Mouse (Mus musculus) intestine, embryonic 14.5 days (tissue): ENCODE results near the gene Mvp. TPM values are rescaled to one million over a fixed set of nuclear protein-coding genes. Genes with fewer than 3 reads are reported as not detected.

ENCODE experiments used
- ATAC-seq: fragments of 200-750 bp; cut with Nextera tagmentation; replicated peaks from 2 replicates; pipeline ENCODE4 v1.8.0; 2017; ENCODE audit warnings: low read depth, moderate number of reproducible peaks, moderate TSS enrichment, moderate library complexity; ENCODE audit not compliant: low FRiP score, low TSS enrichment
- DNase-seq: peaks from one replicate; pipeline ENCODE4 v3.0.0-alpha.2; 2018; ENCODE audit warnings: low spot score
- H3K27ac ChIP-seq: fragments of 300-500 bp; sonication (generic); 2 replicates; pipeline ENCODE4 v1.5.1; 2014; ENCODE audit warnings: low read depth, mild to moderate bottlenecking, control low read depth
- H3K27me3 ChIP-seq: fragments of 300-500 bp; sonication (generic); replicated peaks from 2 replicates; pipeline ENCODE4 v1.6.1; 2014; ENCODE audit warnings: low read length, control low read depth; ENCODE audit not compliant: control insufficient read depth, insufficient read depth
- H3K36me3 ChIP-seq: fragments of 300-500 bp; sonication (generic); 2 replicates; pipeline ENCODE4 v1.6.1; 2014; ENCODE audit warnings: low read length, control low read depth; ENCODE audit not compliant: control insufficient read depth, insufficient read depth
- H3K4me1 ChIP-seq: fragments of 300-500 bp; sonication (generic); replicated peaks from 2 replicates; pipeline ENCODE4 v1.6.1; 2014; ENCODE audit warnings: low read length, control low read depth, mixed read lengths; ENCODE audit not compliant: control insufficient read depth, insufficient read depth
- H3K4me2 ChIP-seq: fragments of 300-500 bp; sonication (generic); 2 replicates; pipeline ENCODE4 v1.6.1; 2014; ENCODE audit warnings: low read length
- H3K4me3 ChIP-seq: fragments of 300-500 bp; sonication (generic); 2 replicates; pipeline ENCODE4 v1.5.1; 2014; ENCODE audit warnings: low read depth, low read length, control low read depth, mixed read lengths
- H3K9ac ChIP-seq: fragments of 300-500 bp; sonication (generic); 2 replicates; pipeline ENCODE4 v1.6.1; 2014; ENCODE audit warnings: mild to moderate bottlenecking, low read length
- H3K9me3 ChIP-seq: fragments of 300-500 bp; sonication (generic); 2 replicates; pipeline ENCODE4 v1.6.1; 2016; ENCODE audit warnings: low read length, control low read depth; ENCODE audit not compliant: control insufficient read depth
- WGBS: fragments of 180-500 bp; shearing (Covaris S2); extraction: QIAGEN DNeasy Blood & Tissue Kit; methylation state at CpG from one replicate; pipeline ENCODE4 v1.1.7; 2014; 5-methylcytosine and 5-hydroxymethylcytosine counted together
- polyA plus RNA-seq: library from polyadenylated mRNA; unstranded; fragments of >200 nt; fragmentation: Nextera tagmentation; extraction: Ambion mirVana; gene quantifications from 2 replicates; pipeline ENCODE4 v1.2.1, GENCODE M21; 2014

Mvp gene
- polyA plus RNA-seq, 1 experiment from 2014 or later, result 29.6 TPM

DNA sequence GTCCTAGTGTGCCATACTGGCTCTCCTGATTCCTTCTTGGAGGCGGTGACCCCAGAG, 38.7 kb downstream of the Mvp start, which contains the start of gene Cdipt:
Gene Cdipt, plus strand, starts transcription at position 22 of the 57 bp plus-strand sequence.
- peak within 1 kb of the TSS; percentile 94 for H3K27ac ChIP-seq
- 0 out of 2 replicates have a peak, but pooled peaks cover 5% of the 10 kb centered on the region for H3K4me1 ChIP-seq
- no peaks in the 10 kb centered on the region for H3K9me3 ChIP-seq
- ATAC-seq (no peak), DNase-seq (no peak)
- WGBS, result 5% methylated on average over 1 of the region's 1 CpGs
- H3K9ac ChIP-seq, result peak within 1 kb of the TSS; percentile 94
- H3K36me3 ChIP-seq, result peaks cover 30% of the 10 kb centered on the region
- peak within 1 kb of the TSS; percentile 97 for H3K4me3 ChIP-seq
- H3K4me2 ChIP-seq, result peak within 1 kb of the TSS; percentile 66
- H3K27me3 ChIP-seq, result no peaks in the 10 kb centered on the region

DNA sequence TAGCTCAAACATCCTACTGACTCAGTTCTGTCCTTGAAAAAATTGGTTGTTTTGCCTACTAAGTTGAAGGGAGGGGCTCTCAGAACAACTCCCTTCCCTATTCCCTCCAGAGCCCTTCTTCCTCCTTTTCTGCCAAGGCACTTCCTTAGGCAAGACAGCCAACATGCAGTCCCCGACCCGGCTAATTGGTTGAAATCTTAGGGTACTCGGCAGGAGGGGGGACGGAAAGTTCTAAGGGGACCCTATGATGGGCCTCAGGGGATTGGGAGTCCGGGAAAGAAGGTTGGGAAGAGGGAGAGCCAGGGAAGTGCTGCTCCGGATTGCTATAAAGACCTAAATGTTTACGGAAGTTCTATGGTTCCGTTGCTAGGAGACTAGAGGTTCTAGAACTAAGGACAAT, 38.9 kb downstream of the Mvp start:
- Histone ChIP-seq H3K9ac (peak overlapping the region; percentile 94; the same call in 1 of the 2 replicates), H3K4me2 (peak overlapping the region; percentile 66), H3K27me3 (no peaks in the 10 kb centered on the region), H3K4me1 (0 out of 2 replicates have a peak, but pooled peaks cover 5% of the 10 kb centered on the region), H3K27ac (peak overlapping the region; percentile 49; the same call in 1 of the 2 replicates), H3K4me3 (peak overlapping the region; percentile 97), H3K36me3 (peaks cover 28% of the 10 kb centered on the region), H3K9me3 (no peaks in the 10 kb centered on the region)
- ATAC-seq, result 0 out of 2 replicates have a peak, but pooled peaks have one; percentile 0
- no peak for DNase-seq
- 14% methylated on average over 8 of the region's 8 CpGs for WGBS

DNA sequence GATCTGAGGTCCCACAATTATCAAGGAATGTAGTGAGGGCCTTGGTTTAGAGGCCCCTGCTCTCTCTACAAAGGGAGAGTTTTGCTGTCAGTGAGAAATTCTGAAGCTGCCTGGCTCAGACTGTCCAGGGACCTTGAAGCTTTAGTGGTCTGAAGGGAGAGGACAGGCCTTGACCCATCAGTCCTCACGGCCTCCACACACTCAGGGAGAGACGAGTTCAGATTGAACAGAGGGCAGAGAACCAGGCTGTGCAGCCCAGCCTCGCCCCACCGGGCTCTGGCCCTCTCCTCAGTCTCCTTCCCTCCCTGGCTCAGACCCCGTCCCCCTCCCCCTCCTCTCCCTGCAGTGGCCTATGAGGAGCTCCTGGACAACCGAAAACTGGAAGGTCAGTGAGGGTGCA, 47.1 kb downstream of the Mvp start:
- peaks cover 14% of the 10 kb centered on the region for H3K27me3 ChIP-seq
- no peak overlapping the region for H3K27ac ChIP-seq
- H3K9ac ChIP-seq, result no peak overlapping the region
- DNase-seq (no peak), ATAC-seq (no peak)
- no peaks in the 10 kb centered on the region for H3K9me3 ChIP-seq
- no peak overlapping the region for H3K4me2 ChIP-seq
- H3K36me3 ChIP-seq, result no peaks in the 10 kb centered on the region
- H3K4me3 ChIP-seq, result no peak overlapping the region
- WGBS, result 62% methylated on average over 6 of the region's 6 CpGs
- no peaks in the 10 kb centered on the region for H3K4me1 ChIP-seq

DNA sequence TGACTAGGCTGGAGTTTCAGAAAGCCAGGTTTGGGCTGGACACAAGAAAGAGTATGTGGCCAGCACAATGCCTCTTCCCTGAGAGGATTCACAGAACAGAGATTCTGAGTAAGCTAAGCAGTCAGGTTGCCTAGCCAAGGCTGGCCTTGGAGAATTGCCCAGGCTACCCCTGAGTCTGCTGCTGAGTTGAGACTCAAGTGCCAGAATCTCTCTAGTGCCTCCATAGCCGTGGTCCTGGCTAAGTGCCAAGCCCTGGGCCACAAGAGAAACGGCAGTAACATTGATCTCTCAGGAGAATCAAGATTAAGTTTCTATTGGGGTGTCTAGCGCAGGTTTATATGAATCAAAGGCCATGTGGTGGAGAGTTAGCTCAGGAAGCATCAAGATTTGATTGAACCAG, 48.9 kb downstream of the Mvp start:
- Histone ChIP-seq H3K27ac (no peak overlapping the region), H3K9me3 (no peaks in the 10 kb centered on the region), H3K4me3 (no peak overlapping the region), H3K27me3 (peaks cover 18% of the 10 kb centered on the region), H3K4me2 (no peak overlapping the region), H3K4me1 (no peaks in the 10 kb centered on the region), H3K9ac (no peak overlapping the region), H3K36me3 (no peaks in the 10 kb centered on the region)
- ATAC-seq (no peak), DNase-seq (no peak)
- 65% methylated on average over 3 of the region's 3 CpGs for WGBS

- no peaks in the 10 kb centered on the region for H3K9me3 ChIP-seq
- H3K36me3 ChIP-seq, result no peaks in the 10 kb centered on the region
- peaks cover 18% of the 10 kb centered on the region for H3K27me3 ChIP-seq
- H3K4me1 ChIP-seq, result no peaks in the 10 kb centered on the region
- H3K9ac ChIP-seq, result no peak overlapping the region
- ATAC-seq, result no peak
- no peak overlapping the region for H3K27ac ChIP-seq
- no peak overlapping the region for H3K4me2 ChIP-seq
- WGBS, result 25% methylated on average over 19 of the region's 19 CpGs
- DNase-seq, result no peak
- no peak overlapping the region for H3K4me3 ChIP-seq
These were observed 50.7 kb downstream of the Mvp start for GRCm38 (mm10) chr7:126963548-126964286.

DNA sequence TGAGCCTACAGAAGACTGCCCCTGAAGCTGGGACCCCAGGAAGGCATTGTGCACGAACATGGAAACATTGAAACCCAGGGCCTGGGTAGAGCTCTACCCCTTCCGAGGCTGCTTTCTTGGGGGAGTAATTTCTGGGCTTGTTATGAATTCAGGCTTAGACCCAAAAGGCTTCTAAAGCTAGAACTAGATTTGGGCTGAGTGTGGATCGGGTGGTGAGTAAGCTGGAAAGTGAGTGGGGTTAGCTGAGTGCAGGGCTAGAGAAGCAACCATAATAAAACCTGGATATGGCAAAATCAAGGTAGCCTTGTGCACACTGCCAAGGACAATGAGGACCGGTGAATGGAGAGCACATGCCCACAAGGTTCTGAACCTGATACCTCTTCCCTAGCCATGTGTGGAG, 52.5 kb downstream of the Mvp start:
- Histone ChIP-seq H3K27me3 (peaks cover 18% of the 10 kb centered on the region), H3K9me3 (no peaks in the 10 kb centered on the region), H3K4me3 (no peak overlapping the region), H3K4me2 (no peak overlapping the region), H3K4me1 (no peaks in the 10 kb centered on the region), H3K36me3 (no peaks in the 10 kb centered on the region), H3K9ac (no peak overlapping the region), H3K27ac (no peak overlapping the region)
- 87% methylated on average over 4 of the region's 4 CpGs for WGBS
- ATAC-seq (no peak), DNase-seq (no peak)

DNA sequence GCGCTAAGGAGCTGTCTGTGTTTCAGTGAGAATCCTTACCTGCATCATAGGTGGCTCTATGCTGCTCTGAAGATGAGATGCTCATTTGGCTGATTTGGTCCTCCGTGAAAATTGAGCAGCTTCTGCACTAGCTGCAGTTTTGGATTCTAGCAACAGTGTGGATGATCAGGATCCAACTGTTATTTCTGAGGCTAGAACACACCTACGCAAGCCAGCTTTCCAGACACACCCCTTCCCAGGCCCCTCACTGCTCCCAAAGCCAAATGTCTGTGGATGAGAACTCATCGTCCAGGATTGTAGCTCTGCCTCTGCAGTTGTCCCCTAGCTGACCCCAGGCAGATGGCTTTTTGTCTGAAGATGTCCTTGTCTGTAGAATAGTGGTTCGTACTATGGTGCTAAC, 53.3 kb downstream of the Mvp start:
- no peak overlapping the region for H3K27ac ChIP-seq
- no peak overlapping the region for H3K4me2 ChIP-seq
- H3K4me3 ChIP-seq, result no peak overlapping the region
- 81% methylated on average over 5 of the region's 5 CpGs for WGBS
- no peaks in the 10 kb centered on the region for H3K36me3 ChIP-seq
- no peak overlapping the region for H3K9ac ChIP-seq
- peaks cover 18% of the 10 kb centered on the region for H3K27me3 ChIP-seq
- H3K9me3 ChIP-seq, result no peaks in the 10 kb centered on the region
- DNase-seq, result no peak
- H3K4me1 ChIP-seq, result no peaks in the 10 kb centered on the region
- no peak for ATAC-seq

GRCm38 (mm10) chr7:126959780-126960179, 54.6 kb downstream of the Mvp start:
- Histone ChIP-seq H3K9me3 (no peaks in the 10 kb centered on the region), H3K4me3 (no peak overlapping the region), H3K36me3 (no peaks in the 10 kb centered on the region), H3K27me3 (peaks cover 18% of the 10 kb centered on the region), H3K9ac (no peak overlapping the region), H3K4me1 (no peaks in the 10 kb centered on the region), H3K27ac (no peak overlapping the region), H3K4me2 (no peak overlapping the region)
- WGBS, result 65% methylated on average over 9 of the region's 9 CpGs
- ATAC-seq, result no peak
- no peak for DNase-seq

GRCm38 (mm10) chr7:126955125-126955524, 59.3 kb downstream of the Mvp start:
- no peaks in the 10 kb centered on the region for H3K36me3 ChIP-seq
- no peaks in the 10 kb centered on the region for H3K4me1 ChIP-seq
- ATAC-seq (no peak), DNase-seq (no peak)
- no peak overlapping the region for H3K4me2 ChIP-seq
- H3K4me3 ChIP-seq, result no peak overlapping the region
- H3K9ac ChIP-seq, result no peak overlapping the region
- H3K9me3 ChIP-seq, result no peaks in the 10 kb centered on the region
- WGBS, result 67% methylated on average over 3 of the region's 3 CpGs
- no peak overlapping the region for H3K27ac ChIP-seq
- H3K27me3 ChIP-seq, result peaks cover 20% of the 10 kb centered on the region
